10 mouse cellular contexts compared by ENCODE assay signal in the genomic region with DNA sequence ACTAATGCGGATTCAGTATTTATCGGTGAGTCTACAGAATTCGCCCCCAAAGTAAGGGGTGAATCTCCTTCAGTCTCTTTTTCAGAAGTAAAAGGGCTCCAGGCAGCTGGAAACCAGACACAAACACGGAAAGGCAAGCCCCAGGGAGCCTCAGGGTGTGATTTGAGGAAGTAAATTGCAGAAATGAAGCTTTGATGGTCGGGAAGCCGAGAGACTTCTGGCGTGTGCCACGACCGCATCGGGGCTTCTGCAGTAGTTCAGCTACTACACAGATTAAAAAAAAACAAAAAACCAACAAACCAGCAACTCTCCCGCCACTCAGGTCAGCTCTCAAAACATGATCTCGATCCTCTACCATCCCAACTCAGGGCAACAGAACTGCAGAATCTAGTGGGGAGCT. TPM values are rescaled to one million over a fixed set of nuclear protein-coding genes. Genes with fewer than 3 reads are reported as not detected.
DNase-seq lines count a peak whose midpoint lies in the region; ATAC-seq and TF ChIP-seq lines count a peak whose summit lies in the region.
"Had no signal": no experiment of that assay in that cellular context is flagged by ENCODE, and none has a peak within 500 bp of the region (broad histone marks: within the 10 kb centered on the region; RNA-seq: fewer than 3 reads in every experiment).

No protein-coding gene starts in this region.

- TF ChIP-seq CTCF in layer of hippocampus, adult 2 months (conservative IDR thresholded peaks at IDR 0.05) = no peak
- TF ChIP-seq CTCF in bone marrow, adult 2 months (IDR thresholded peaks at IDR 0.05; ENCODE audit: control insufficient read depth, insufficient read depth, low read length) = no peak

- H3K27me3 ChIP-seq in hindbrain, embryonic 10.5 days (ENCODE audit: insufficient read depth, poor library complexity, severe bottlenecking) = 0 out of 2 replicates have a peak, but pooled peaks cover 3% of the 10 kb centered on the region
- H3K27me3 ChIP-seq: midbrain, embryonic 12.5 days had no signal

- no peak for TF ChIP-seq POLR2A in bone marrow, adult 2 months (IDR thresholded peaks at IDR 0.05; ENCODE audit: borderline replicate concordance, control insufficient read depth, low read depth, low read length)

- ATAC-seq in inflammation-experienced regulatory T-cells, adult 6 months = no peak

- H3K36me3 ChIP-seq in hindbrain, embryonic 10.5 days = no peaks in the 10 kb centered on the region
- H3K36me3 ChIP-seq: limb, embryonic 10.5 days; midbrain, embryonic 12.5 days had no signal

- no peak overlapping the region for H3K4me3 ChIP-seq in layer of hippocampus, adult 2 months
- no peak overlapping the region for H3K4me3 ChIP-seq in bone marrow, adult 2 months (replicated peaks; ENCODE audit: control insufficient read depth, low read depth, low read length)
- no peak overlapping the region for H3K4me3 ChIP-seq in hindbrain, embryonic 10.5 days
- H3K4me3 ChIP-seq: limb, embryonic 10.5 days; midbrain, embryonic 12.5 days had no signal

- 7% methylated on average over 12 of the region's 12 CpGs for WGBS in bone marrow, adult 2 months
- 78% methylated on average over 12 of the region's 12 CpGs for WGBS in hindbrain, embryonic 10.5 days

- peaks cover 5% of the 10 kb centered on the region for H3K4me1 ChIP-seq in bone marrow, adult 2 months (ENCODE audit: control insufficient read depth, insufficient read depth, low read length)
- no peaks in the 10 kb centered on the region for H3K4me1 ChIP-seq in hindbrain, embryonic 10.5 days (replicated peaks)
- H3K4me1 ChIP-seq: limb, embryonic 10.5 days; midbrain, embryonic 12.5 days had no signal

- peak; percentile 66 for DNase-seq in layer of hippocampus, adult 9-11 months
- no peak for DNase-seq in layer of hippocampus, adult 2 months (ENCODE audit: low spot score in 2 of 2)
- peak; percentile 7 for DNase-seq in lung, postnatal 10 days
- DNase-seq in spleen, postnatal 36 days (ENCODE audit: low spot score in 2 of 2) = peak; percentile 83 to 86
- no peak for DNase-seq in hindbrain, embryonic 10.5 days (ENCODE audit: low spot score)

- H3K9me3 ChIP-seq in hindbrain, embryonic 10.5 days = no peaks in the 10 kb centered on the region
- H3K9me3 ChIP-seq: limb, embryonic 10.5 days; midbrain, embryonic 12.5 days had no signal

- H3K27ac ChIP-seq in layer of hippocampus, adult 2 months = no peak overlapping the region
- H3K27ac ChIP-seq in bone marrow, adult 2 months (ENCODE audit: control insufficient read depth, insufficient read depth, low read depth, low read length, poor library complexity) = peak overlapping the region; percentile 75
- no peak overlapping the region for H3K27ac ChIP-seq in hindbrain, embryonic 10.5 days
- H3K27ac ChIP-seq: limb, embryonic 10.5 days; midbrain, embryonic 12.5 days had no signal

RNA-seq across cellular contexts. Expression of gene Flt3, which starts 37.2 kb away (rescaled TPM):
- 10 to 100 TPM in 1 of 2 experiments, 1 to 10 TPM in 1; 9.8 to 11.0 TPM for total RNA-seq in layer of hippocampus, adult 2 months (2021)
- 2.6 and 3.8 TPM in 2 replicates for polyA plus RNA-seq in bone marrow, adult 2 months (2011; ENCODE audit: insufficient read depth, insufficient read length, low replicate concordance, missing spikeins)
- polyA plus RNA-seq in hindbrain, embryonic 10.5 days (2016; fragmentation: Nextera tagmentation; extraction: Ambion mirVana) = not detected in 2 replicates
- polyA plus RNA-seq in inflammation-experienced regulatory T-cells, adult 6 months (2017; shearing (Covaris generic)) = under 1 TPM in 1 of 3 experiments, not detected in 2; 0.38 TPM
- total RNA-seq: gastrocnemius, adult 8-10 months had no signal

RNA-seq across cellular contexts. Expression of gene Urad, which starts 40.8 kb away (rescaled TPM):
- total RNA-seq in layer of hippocampus, adult 2 months (2021) = not detected
- polyA plus RNA-seq in bone marrow, adult 2 months (2011; ENCODE audit: insufficient read depth, insufficient read length, low replicate concordance, missing spikeins) = not detected in 2 replicates
- polyA plus RNA-seq in hindbrain, embryonic 10.5 days (2016; fragmentation: Nextera tagmentation; extraction: Ambion mirVana) = not detected in 2 replicates
- not detected for polyA plus RNA-seq in inflammation-experienced regulatory T-cells, adult 6 months (2017; shearing (Covaris generic))
- total RNA-seq: gastrocnemius, adult 8-10 months had no signal
- polyA plus RNA-seq: limb, embryonic 10.5 days; midbrain, embryonic 12.5 days had no signal

RNA-seq across cellular contexts. Expression of gene Cdx2, which starts 56.0 kb away (rescaled TPM):
- total RNA-seq in layer of hippocampus, adult 2 months (2021) = not detected
- not detected in 2 replicates for polyA plus RNA-seq in bone marrow, adult 2 months (2011; ENCODE audit: insufficient read depth, insufficient read length, low replicate concordance, missing spikeins)
- polyA plus RNA-seq in hindbrain, embryonic 10.5 days (2016; fragmentation: Nextera tagmentation; extraction: Ambion mirVana) = not detected in 2 replicates
- polyA plus RNA-seq in inflammation-experienced regulatory T-cells, adult 6 months (2017; shearing (Covaris generic)) = not detected
- total RNA-seq: gastrocnemius, adult 8-10 months had no signal
- polyA plus RNA-seq: midbrain, embryonic 12.5 days had no signal

Comparison
In these comparisons a context has a peak if more than half of its experiments do, and no peak if none do; other contexts are left out.
1. DNase-seq: peak in layer of hippocampus, adult 9-11 months (single experiment), lung, postnatal 10 days (single experiment) and spleen, postnatal 36 days (2 of 2); none in layer of hippocampus, adult 2 months (0 of 2) and hindbrain, embryonic 10.5 days (single experiment).